Mouse (Mus musculus) lung, embryonic 16.5 days (tissue): ENCODE results near the gene Fgfr2. TPM values are rescaled to one million over a fixed set of nuclear protein-coding genes. Genes with fewer than 3 reads are reported as not detected.

ENCODE experiments used
- ATAC-seq: fragments of 200-750 bp; cut with Nextera tagmentation; 2 replicates; pipeline ENCODE4 v1.8.0; 2017; ENCODE audit warnings: low read depth, mild to moderate bottlenecking, moderate library complexity
- H3K27ac ChIP-seq: fragments of 300-500 bp; sonication (generic); 2 replicates; pipeline ENCODE4 v1.5.1; 2014; ENCODE audit warnings: mild to moderate bottlenecking, control low read depth, low read length
- H3K27me3 ChIP-seq: fragments of 300-500 bp; sonication (generic); 2 replicates; pipeline ENCODE4 v1.6.1; 2014; ENCODE audit warnings: low read depth, low read length, mixed read lengths; ENCODE audit not compliant: control insufficient read depth, insufficient read depth
- H3K36me3 ChIP-seq: fragments of 300-500 bp; sonication (generic); 2 replicates; pipeline ENCODE4 v1.6.1; 2014; ENCODE audit warnings: low read length; ENCODE audit not compliant: control insufficient read depth, insufficient read depth
- H3K4me1 ChIP-seq: fragments of 300-500 bp; sonication (generic); replicated peaks from 2 replicates; pipeline ENCODE4 v1.6.1; 2014; ENCODE audit warnings: low read length, mixed read lengths; ENCODE audit not compliant: control insufficient read depth, insufficient read depth
- H3K4me2 ChIP-seq: fragments of 300-500 bp; sonication (generic); 2 replicates; pipeline ENCODE4 v1.6.1; 2014; ENCODE audit warnings: low read depth, low read length, control low read depth
- H3K4me3 ChIP-seq: fragments of 300-500 bp; sonication (generic); 2 replicates; pipeline ENCODE4 v1.5.1; 2014; ENCODE audit warnings: mild to moderate bottlenecking, low read length, control low read depth
- H3K9ac ChIP-seq: fragments of 300-500 bp; sonication (generic); 2 replicates; pipeline ENCODE4 v1.6.1; 2014; ENCODE audit warnings: low read length, control low read depth
- H3K9me3 ChIP-seq: fragments of 300-500 bp; sonication (generic); 2 replicates; pipeline ENCODE4 v1.6.1; 2016; ENCODE audit warnings: low read length; ENCODE audit not compliant: control insufficient read depth
- WGBS: fragments of 180-500 bp; shearing (Covaris S2); extraction: QIAGEN DNeasy Blood & Tissue Kit; methylation state at CpG from one replicate; pipeline ENCODE4 v1.1.7; 2014; 5-methylcytosine and 5-hydroxymethylcytosine counted together
- polyA plus RNA-seq: library from polyadenylated mRNA; unstranded; fragments of >200 nt; fragmentation: Nextera tagmentation; extraction: Ambion mirVana; gene quantifications from 2 replicates; pipeline ENCODE4 v1.2.1, GENCODE M21; 2015

The Fgfr2 gene
- polyA plus RNA-seq, 1 experiment from 2014 or later, result 175 TPM

DNA sequence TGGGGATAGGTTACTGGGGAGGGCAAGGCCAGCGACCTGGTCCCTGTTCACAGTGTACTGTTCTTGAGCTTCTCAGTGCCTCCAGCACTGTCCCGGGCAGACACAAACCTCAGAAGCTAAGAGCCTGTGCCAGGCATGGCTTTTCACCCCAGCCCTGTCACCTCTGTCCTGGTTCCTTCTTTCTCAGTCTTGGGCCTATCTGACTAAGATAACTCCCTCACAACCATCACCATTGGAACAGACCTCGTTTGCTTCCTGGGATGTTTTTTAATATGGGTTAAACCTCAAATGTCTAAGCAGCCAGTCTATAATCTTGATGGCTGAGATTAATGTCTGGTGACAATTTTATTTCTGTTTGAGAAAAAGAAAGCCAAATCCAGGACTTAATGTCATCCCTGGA, 755.8 kb downstream of the Fgfr2 start:
- Histone ChIP-seq H3K9ac (no peak overlapping the region), H3K9me3 (no peaks in the 10 kb centered on the region), H3K36me3 (no peaks in the 10 kb centered on the region), H3K27me3 (no peaks in the 10 kb centered on the region), H3K4me2 (no peak overlapping the region), H3K27ac (no peak overlapping the region), H3K4me1 (no peaks in the 10 kb centered on the region; the same call in 1 of the 2 replicates), H3K4me3 (no peak overlapping the region)
- ATAC-seq, result no peak
- 73% methylated on average over 3 of the region's 3 CpGs for WGBS

- no peak for ATAC-seq
- no peaks in the 10 kb centered on the region; the same call in 1 of the 2 replicates for H3K4me1 ChIP-seq
- no peaks in the 10 kb centered on the region for H3K9me3 ChIP-seq
- H3K4me3 ChIP-seq, result no peak overlapping the region
- no peak overlapping the region for H3K27ac ChIP-seq
- H3K9ac ChIP-seq, result no peak overlapping the region
- no peak overlapping the region for H3K4me2 ChIP-seq
- no peaks in the 10 kb centered on the region for H3K36me3 ChIP-seq
- no peaks in the 10 kb centered on the region for H3K27me3 ChIP-seq
- WGBS, result 59% methylated on average over 5 of the region's 5 CpGs
Measured at GRCm38 (mm10) chr7:132365703-132366384, 757.3 kb downstream of the Fgfr2 start.

GRCm38 (mm10) chr7:132365111-132365510, 758.0 kb downstream of the Fgfr2 start:
- WGBS, result 66% methylated on average over 5 of the region's 5 CpGs
- no peaks in the 10 kb centered on the region for H3K27me3 ChIP-seq
- no peak for ATAC-seq
- no peaks in the 10 kb centered on the region for H3K9me3 ChIP-seq
- no peak overlapping the region for H3K27ac ChIP-seq
- H3K4me1 ChIP-seq, result no peaks in the 10 kb centered on the region; the same call in 1 of the 2 replicates
- no peak overlapping the region for H3K9ac ChIP-seq
- no peaks in the 10 kb centered on the region for H3K36me3 ChIP-seq
- no peak overlapping the region for H3K4me3 ChIP-seq
- no peak overlapping the region for H3K4me2 ChIP-seq

GRCm38 (mm10) chr7:132364506-132364905, 758.6 kb downstream of the Fgfr2 start:
- no peak for ATAC-seq
- Histone ChIP-seq H3K4me3 (no peak overlapping the region), H3K9me3 (no peaks in the 10 kb centered on the region), H3K4me1 (no peaks in the 10 kb centered on the region; the same call in 1 of the 2 replicates), H3K9ac (no peak overlapping the region), H3K4me2 (no peak overlapping the region), H3K27ac (no peak overlapping the region), H3K36me3 (no peaks in the 10 kb centered on the region), H3K27me3 (no peaks in the 10 kb centered on the region)
- 46% methylated on average over 5 of the region's 5 CpGs for WGBS

DNA sequence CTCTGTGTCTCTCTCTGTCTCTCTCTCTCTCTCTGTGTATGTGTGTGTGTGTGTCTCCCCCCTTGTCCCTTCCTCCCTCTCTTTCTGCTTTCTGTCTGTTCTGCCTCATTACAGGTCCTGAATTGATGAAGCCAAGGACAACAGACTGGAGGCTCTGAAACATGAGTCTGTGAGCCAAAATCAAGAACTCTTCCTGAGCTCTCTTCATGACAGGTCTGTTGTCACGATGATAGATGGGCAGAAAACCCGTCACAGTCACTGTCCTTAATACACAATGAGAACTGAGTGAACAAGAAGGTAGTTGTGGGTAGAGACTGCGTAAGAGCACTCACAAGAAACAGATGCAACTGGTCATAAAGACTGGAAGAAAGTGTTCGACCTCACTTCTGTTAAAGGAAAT, 762.8 kb downstream of the Fgfr2 start:
- Histone ChIP-seq H3K27me3 (no peaks in the 10 kb centered on the region), H3K9me3 (no peaks in the 10 kb centered on the region), H3K9ac (no peak overlapping the region), H3K4me2 (no peak overlapping the region), H3K36me3 (no peaks in the 10 kb centered on the region), H3K4me3 (no peak overlapping the region), H3K27ac (no peak overlapping the region), H3K4me1 (peaks cover 15% of the 10 kb centered on the region)
- WGBS, result 74% methylated on average over 4 of the region's 4 CpGs
- no peak for ATAC-seq

- no peaks in the 10 kb centered on the region for H3K27me3 ChIP-seq
Measured at GRCm38 (mm10) chr7:132358709-132359108, 764.4 kb downstream of the Fgfr2 start.

GRCm38 (mm10) chr7:132358250-132358649, 764.9 kb downstream of the Fgfr2 start:
- 28% methylated on average over 3 of the region's 3 CpGs for WGBS
- H3K36me3 ChIP-seq, result no peaks in the 10 kb centered on the region

More at GRCm38 (mm10) chr7:132358709-132359108, 764.4 kb downstream of the Fgfr2 start:
- Histone ChIP-seq H3K4me1 (peaks cover 15% of the 10 kb centered on the region), H3K4me2 (no peak overlapping the region), H3K36me3 (no peaks in the 10 kb centered on the region), H3K9ac (no peak overlapping the region), H3K9me3 (no peaks in the 10 kb centered on the region), H3K27ac (no peak overlapping the region; the same call in 1 of the 2 replicates), H3K4me3 (no peak overlapping the region)
- 43% methylated on average over 4 of the region's 4 CpGs for WGBS
- no peak for ATAC-seq

GRCm38 (mm10) chr7:132357841-132358237, 765.3 kb downstream of the Fgfr2 start:
- no peak overlapping the region for H3K9ac ChIP-seq
- 76% methylated on average over 3 of the region's 3 CpGs for WGBS
- H3K36me3 ChIP-seq, result no peaks in the 10 kb centered on the region
- H3K4me1 ChIP-seq, result peaks cover 15% of the 10 kb centered on the region
- no peak overlapping the region for H3K4me2 ChIP-seq
- H3K27ac ChIP-seq, result no peak overlapping the region
- no peaks in the 10 kb centered on the region for H3K9me3 ChIP-seq
- no peak for ATAC-seq
- no peaks in the 10 kb centered on the region for H3K27me3 ChIP-seq
- H3K4me3 ChIP-seq, result no peak overlapping the region

More at GRCm38 (mm10) chr7:132358250-132358649, 764.9 kb downstream of the Fgfr2 start:
- Histone ChIP-seq H3K4me3 (no peak overlapping the region), H3K9ac (no peak overlapping the region), H3K27ac (no peak overlapping the region), H3K27me3 (no peaks in the 10 kb centered on the region), H3K9me3 (no peaks in the 10 kb centered on the region), H3K4me1 (peaks cover 15% of the 10 kb centered on the region), H3K4me2 (no peak overlapping the region)
- ATAC-seq, result peak; percentile 22; the same call in 1 of the 2 replicates

GRCm38 (mm10) chr7:132356881-132357840, 766.0 kb downstream of the Fgfr2 start:
- Histone ChIP-seq H3K4me1 (peaks cover 15% of the 10 kb centered on the region), H3K4me2 (no peak overlapping the region), H3K9ac (no peak overlapping the region), H3K27me3 (no peaks in the 10 kb centered on the region), H3K9me3 (no peaks in the 10 kb centered on the region), H3K27ac (no peak overlapping the region), H3K36me3 (no peaks in the 10 kb centered on the region), H3K4me3 (no peak overlapping the region)
- WGBS, result 65% methylated on average over 10 of the region's 10 CpGs
- no peak; the same call in 1 of the 2 replicates for ATAC-seq
